Mouse (Mus musculus) olfactory bulb, adult 2 months (tissue): ENCODE measurements around the gene Zfp385b. TPM values are rescaled to one million over a fixed set of nuclear protein-coding genes. Genes with fewer than 3 reads are reported as not detected.
A peak's percentile ranks its signal among the peaks of the same experiment; 100 is the strongest.

Experiments
- H3K27ac ChIP-seq: fragments of 200-500 bp; 2 replicates; pipeline ENCODE4 v1.5.1; 2012; ENCODE audit warnings: low read depth, low read length; ENCODE audit not compliant: insufficient read depth
- H3K4me1 ChIP-seq: fragments of 200-500 bp; 2 replicates; pipeline ENCODE4 v1.6.1; 2012; ENCODE audit warnings: low read length; ENCODE audit not compliant: control insufficient read depth, insufficient read depth
- H3K4me3 ChIP-seq: fragments of 200-500 bp; 2 replicates; pipeline ENCODE4 v1.5.1; 2012; ENCODE audit warnings: mild to moderate bottlenecking, low read depth, low read length, moderate library complexity; ENCODE audit not compliant: insufficient read depth
- CTCF ChIP-seq: fragments of 200-500 bp; IDR thresholded peaks from 2 replicates; pipeline ENCODE4 v1.5.1; 2012; ENCODE audit warnings: low read depth, mild to moderate bottlenecking, low read length, moderate library complexity; ENCODE audit not compliant: insufficient read depth
- POLR2A ChIP-seq: fragments of 200-500 bp; IDR thresholded peaks from 2 replicates; pipeline ENCODE4 v1.6.1; 2012; ENCODE audit warnings: mild to moderate bottlenecking, low read depth, low read length, moderate library complexity; ENCODE audit not compliant: insufficient read depth
- WGBS: fragments of 180-500 bp; shearing (Covaris S2); methylation state at CpG from one replicate; pipeline ENCODE4 v1.1.7; 2018; 5-methylcytosine and 5-hydroxymethylcytosine counted together
- polyA plus RNA-seq: library from polyadenylated mRNA; stranded (reverse); fragments of >200 nt; gene quantifications from 2 replicates; pipeline ENCODE4 v1.2.4, GENCODE M21; 2012; ENCODE audit warnings: low replicate concordance; ENCODE audit not compliant: missing spikeins, insufficient read depth, insufficient read length

The Zfp385b gene
- polyA plus RNA-seq, 1 experiment, result not detected

GRCm38 (mm10) chr2:77593461-77593860 lies 226.0 kb downstream of the Zfp385b start:
- WGBS, result 54% methylated on average over 7 of the region's 7 CpGs
- Histone ChIP-seq H3K4me1 (peaks cover 8% of the 10 kb centered on the region), H3K27ac (peak overlapping the region; percentile 51; the same call in 1 of the 2 replicates), H3K4me3 (no peak overlapping the region)
- no peak for TF ChIP-seq CTCF

- 80% methylated on average over 6 of the region's 6 CpGs for WGBS
These were observed 226.9 kb downstream of the Zfp385b start for GRCm38 (mm10) chr2:77592525-77592924.

GRCm38 (mm10) chr2:77589205-77589901 lies 230.1 kb downstream of the Zfp385b start:
- 25% methylated on average over 12 of the region's 12 CpGs for WGBS
- TF ChIP-seq CTCF (no peak), POLR2A (no peak)
- Histone ChIP-seq H3K4me1 (peaks cover 8% of the 10 kb centered on the region), H3K4me3 (no peak overlapping the region), H3K27ac (peak overlapping the region; percentile 76)

More at GRCm38 (mm10) chr2:77592525-77592924, 226.9 kb downstream of the Zfp385b start:
- no peak for TF ChIP-seq CTCF
- no peak for TF ChIP-seq POLR2A
- Histone ChIP-seq H3K4me3 (no peak overlapping the region), H3K27ac (peak overlapping the region; percentile 27; the same call in 1 of the 2 replicates), H3K4me1 (peaks cover 8% of the 10 kb centered on the region)

- WGBS, result 86% methylated on average over 4 of the region's 4 CpGs
- Histone ChIP-seq H3K4me3 (no peak overlapping the region), H3K27ac (no peak overlapping the region), H3K4me1 (peaks cover 6% of the 10 kb centered on the region)
- TF ChIP-seq CTCF, result no peak
These were observed 232.1 kb downstream of the Zfp385b start for GRCm38 (mm10) chr2:77587387-77587786.

GRCm38 (mm10) chr2:77586581-77587360 lies 232.7 kb downstream of the Zfp385b start:
- peaks cover 6% of the 10 kb centered on the region for H3K4me1 ChIP-seq
- no peak overlapping the region for H3K27ac ChIP-seq
- TF ChIP-seq CTCF (no peak), POLR2A (no peak)
- WGBS, result 72% methylated on average over 4 of the region's 4 CpGs
- no peak overlapping the region for H3K4me3 ChIP-seq

- Histone ChIP-seq H3K4me1 (peaks cover 2% of the 10 kb centered on the region; the same call in 1 of the 2 replicates), H3K4me3 (no peak overlapping the region), H3K27ac (no peak overlapping the region)
- TF ChIP-seq POLR2A (no peak), CTCF (no peak)
- WGBS, result 41% methylated on average over 1 of the region's 1 CpGs
These were observed 235.9 kb downstream of the Zfp385b start for GRCm38 (mm10) chr2:77583586-77583985.

- Histone ChIP-seq H3K4me1 (peaks cover 5% of the 10 kb centered on the region; the same call in 1 of the 2 replicates), H3K27ac (no peak overlapping the region), H3K4me3 (no peak overlapping the region)
- 45% methylated on average over 1 of the region's 1 CpGs for WGBS
- no peak for TF ChIP-seq POLR2A
- no peak for TF ChIP-seq CTCF
These were observed 242.9 kb downstream of the Zfp385b start for GRCm38 (mm10) chr2:77576571-77576970.

GRCm38 (mm10) chr2:77567528-77568435 lies 251.7 kb downstream of the Zfp385b start:
- 83% methylated on average over 15 of the region's 15 CpGs for WGBS
- no peak overlapping the region for H3K27ac ChIP-seq
- TF ChIP-seq POLR2A (no peak), CTCF (no peak)
- H3K4me3 ChIP-seq, result no peak overlapping the region
- peaks cover 10% of the 10 kb centered on the region for H3K4me1 ChIP-seq
